Mouse (Mus musculus) thymus, adult 2 months (tissue): ENCODE data around the gene Marc1.

Source experiments
- CTCF ChIP-seq: fragments of 200-500 bp; IDR thresholded peaks from 2 replicates; pipeline ENCODE4 v1.5.1; 2012; ENCODE audit warnings: mild to moderate bottlenecking, control low read depth, low read length, moderate library complexity, borderline replicate concordance; ENCODE audit not compliant: control insufficient read depth, poor library complexity, insufficient read depth; ENCODE audit errors: extremely low read depth
- POLR2A ChIP-seq: fragments of 200-500 bp; IDR thresholded peaks from 2 replicates; pipeline ENCODE4 v1.6.1; 2012; ENCODE audit warnings: mild to moderate bottlenecking, low read length, control low read depth, moderate library complexity; ENCODE audit not compliant: control insufficient read depth, poor library complexity, insufficient read depth; ENCODE audit errors: extremely low read depth

GRCm38 (mm10) chr1:184791109-184791508, 20.0 kb downstream of the Marc1 start:
- no peak for TF ChIP-seq CTCF
- TF ChIP-seq POLR2A = no peak
